Mouse (Mus musculus) hindbrain, embryonic 13.5 days (tissue): Measurements from ENCODE around the gene Tbx2. TPM values are rescaled to one million over a fixed set of nuclear protein-coding genes. Genes with fewer than 3 reads are reported as not detected.

Source experiments
- ATAC-seq: fragments of 200-750 bp; cut with Nextera tagmentation; 2 replicates; pipeline ENCODE4 v1.8.0; 2017; ENCODE audit warnings: moderate TSS enrichment; ENCODE audit not compliant: low FRiP score
- H3K27ac ChIP-seq: fragments of 300-500 bp; sonication (generic); 2 replicates; pipeline ENCODE4 v1.5.1; 2015; ENCODE audit warnings: inconsistent platforms, mild to moderate bottlenecking, moderate library complexity
- H3K27me3 ChIP-seq: fragments of 300-500 bp; sonication (generic); 2 replicates; pipeline ENCODE4 v1.6.1; 2015; ENCODE audit warnings: mild to moderate bottlenecking, inconsistent platforms
- H3K36me3 ChIP-seq: fragments of 300-500 bp; sonication (generic); 2 replicates; pipeline ENCODE4 v1.6.1; 2015; ENCODE audit warnings: mild to moderate bottlenecking, inconsistent platforms
- H3K4me1 ChIP-seq: fragments of 300-500 bp; sonication (generic); replicated peaks from 2 replicates; pipeline ENCODE4 v1.6.1; 2015; ENCODE audit warnings: inconsistent platforms
- H3K4me2 ChIP-seq: fragments of 300-500 bp; sonication (generic); 2 replicates; pipeline ENCODE4 v1.6.1; 2015; ENCODE audit warnings: inconsistent platforms, mild to moderate bottlenecking, moderate library complexity
- H3K4me3 ChIP-seq: fragments of 300-500 bp; sonication (generic); 2 replicates; pipeline ENCODE4 v1.5.1; 2015; ENCODE audit warnings: mild to moderate bottlenecking, inconsistent platforms
- H3K9ac ChIP-seq: fragments of 300-500 bp; sonication (generic); 2 replicates; pipeline ENCODE4 v1.6.1; 2015; ENCODE audit warnings: mild to moderate bottlenecking, inconsistent platforms
- H3K9me3 ChIP-seq: fragments of 300-500 bp; sonication (generic); 2 replicates; pipeline ENCODE4 v1.6.1; 2016; ENCODE audit warnings: inconsistent platforms
- WGBS: fragments of 180-500 bp; shearing (Covaris S2); methylation state at CpG from one replicate; pipeline ENCODE4 v1.1.7; 2015; 5-methylcytosine and 5-hydroxymethylcytosine counted together
- polyA plus RNA-seq: library from polyadenylated mRNA; unstranded; fragments of >200 nt; fragmentation: Nextera tagmentation; extraction: Ambion mirVana; gene quantifications from 2 replicates; pipeline ENCODE4 v1.2.1, GENCODE M21; 2015

Gene Tbx2
- polyA plus RNA-seq, 1 experiment from 2014 or later, result 1.6 TPM

DNA sequence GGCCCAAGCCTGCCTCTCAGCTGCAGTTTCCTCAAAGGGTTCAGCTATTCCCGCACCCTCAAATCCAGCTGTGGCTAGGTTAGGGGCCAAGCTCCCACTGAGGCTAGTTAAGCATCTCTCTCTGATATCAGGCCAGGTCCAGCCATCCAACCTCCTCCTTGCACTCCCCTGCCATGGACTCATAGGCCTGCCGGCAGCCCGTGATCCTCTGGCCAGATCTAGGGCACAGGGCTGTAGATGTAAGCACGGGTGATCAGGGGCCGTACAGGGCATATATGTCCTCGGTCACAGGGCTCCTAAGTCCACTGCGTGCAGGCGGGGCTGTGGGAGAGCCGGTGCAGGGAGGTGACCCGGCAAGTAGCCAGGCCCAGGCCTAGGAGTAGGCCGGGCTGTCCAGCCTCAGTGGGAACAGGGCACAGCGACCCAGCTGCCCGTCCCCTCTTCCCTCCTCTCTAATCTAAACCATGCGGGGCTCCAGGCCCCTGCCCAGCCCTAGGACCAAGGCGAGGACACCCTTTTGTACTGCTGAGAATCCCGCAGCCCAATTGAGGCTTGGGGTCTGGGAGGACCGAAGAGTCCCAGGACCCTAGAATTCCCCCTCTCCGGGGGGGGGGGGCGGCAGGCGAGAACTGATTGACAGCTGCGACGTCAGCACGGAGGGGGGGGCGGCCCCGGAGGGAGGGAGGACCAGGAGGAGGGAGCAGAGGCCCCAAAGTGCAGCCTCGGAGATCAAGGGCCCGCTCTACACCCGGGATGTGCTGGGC, 53.5 kb downstream of the Tbx2 start, which contains the start of gene Tbx4:
Gene Tbx4 (plus strand): TSS at position 758 of the 764 bp plus-strand sequence.
- WGBS, result 13% methylated on average over 21 of the region's 28 CpGs
- peaks cover 87% of the 10 kb centered on the region for H3K27me3 ChIP-seq

GRCm38 (mm10) chr11:85886429-85886785, 54.1 kb downstream of the Tbx2 start:
- ATAC-seq, result no peak
- H3K27ac ChIP-seq, result no peak overlapping the region
- H3K4me2 ChIP-seq, result no peak overlapping the region
- H3K36me3 ChIP-seq, result no peaks in the 10 kb centered on the region
- 2% methylated on average over 22 of the region's 22 CpGs for WGBS
- H3K9ac ChIP-seq, result no peak overlapping the region
- peaks cover 20% of the 10 kb centered on the region for H3K4me1 ChIP-seq
- H3K4me3 ChIP-seq, result no peak overlapping the region
- peaks cover 87% of the 10 kb centered on the region for H3K27me3 ChIP-seq
- no peaks in the 10 kb centered on the region for H3K9me3 ChIP-seq

More for the DNA sequence above, 53.5 kb downstream of the Tbx2 start, which contains the start of gene Tbx4:
- no peak for ATAC-seq
- H3K27ac ChIP-seq, result no peak within 1 kb of the TSS
- H3K4me1 ChIP-seq, result peaks cover 15% of the 10 kb centered on the region
- no peak within 1 kb of the TSS for H3K9ac ChIP-seq
- H3K4me2 ChIP-seq, result no peak within 1 kb of the TSS
- H3K4me3 ChIP-seq, result no peak within 1 kb of the TSS
- no peaks in the 10 kb centered on the region for H3K9me3 ChIP-seq
- H3K36me3 ChIP-seq, result no peaks in the 10 kb centered on the region

- peaks cover 91% of the 10 kb centered on the region for H3K27me3 ChIP-seq
- H3K4me1 ChIP-seq, result peaks cover 20% of the 10 kb centered on the region
- ATAC-seq, result no peak
- H3K9ac ChIP-seq, result no peak overlapping the region
- no peaks in the 10 kb centered on the region for H3K9me3 ChIP-seq
- no peak overlapping the region for H3K4me2 ChIP-seq
- WGBS, result 19% methylated on average over 6 of the region's 6 CpGs
- H3K36me3 ChIP-seq, result no peaks in the 10 kb centered on the region
- H3K4me3 ChIP-seq, result no peak overlapping the region
- no peak overlapping the region for H3K27ac ChIP-seq
Observed at GRCm38 (mm10) chr11:85887273-85887672, 54.9 kb downstream of the Tbx2 start.

DNA sequence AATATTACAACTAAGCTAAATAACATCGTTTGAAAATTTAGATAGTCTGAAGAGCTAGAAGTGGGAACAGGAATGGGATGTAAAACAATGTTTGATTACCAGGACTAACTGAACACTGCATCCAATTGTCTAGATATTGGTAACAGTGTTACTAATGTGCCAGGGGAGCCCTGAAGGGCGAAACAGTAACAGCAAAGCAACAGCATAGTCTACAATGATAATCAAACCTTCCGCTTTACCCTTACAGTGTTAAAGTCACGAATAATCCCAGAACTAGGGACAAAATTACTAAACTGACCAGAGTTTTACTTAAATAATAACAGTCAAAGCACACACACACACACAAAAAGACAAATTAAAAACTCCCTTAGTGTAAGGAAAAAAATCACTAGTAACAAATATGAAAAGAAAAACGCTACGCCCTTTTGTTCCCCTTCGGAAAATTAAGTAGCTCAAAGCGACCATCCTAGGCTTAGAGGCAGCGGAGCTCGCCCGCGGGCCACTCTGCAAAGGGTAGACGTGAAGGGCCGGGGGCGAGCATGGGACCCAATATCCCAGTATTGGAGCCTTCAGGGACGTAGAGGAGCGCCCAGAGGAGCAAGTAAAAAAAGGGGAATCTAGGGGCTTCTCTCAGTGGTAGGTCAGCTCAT, 55.6 kb downstream of the Tbx2 start:
- Histone ChIP-seq H3K4me3 (no peak overlapping the region), H3K27me3 (peaks cover 91% of the 10 kb centered on the region), H3K4me2 (no peak overlapping the region), H3K4me1 (peaks cover 20% of the 10 kb centered on the region), H3K9ac (no peak overlapping the region), H3K9me3 (no peaks in the 10 kb centered on the region), H3K27ac (no peak overlapping the region), H3K36me3 (no peaks in the 10 kb centered on the region)
- no peak for ATAC-seq
- WGBS, result 2% methylated on average over 17 of the region's 17 CpGs

- Histone ChIP-seq H3K36me3 (no peaks in the 10 kb centered on the region), H3K9me3 (no peaks in the 10 kb centered on the region), H3K27me3 (peaks cover 91% of the 10 kb centered on the region), H3K4me2 (no peak overlapping the region), H3K9ac (no peak overlapping the region), H3K4me3 (no peak overlapping the region), H3K27ac (no peak overlapping the region), H3K4me1 (peaks cover 20% of the 10 kb centered on the region)
- WGBS, result under 1% methylated on average over 26 of the region's 26 CpGs
- no peak for ATAC-seq
Observed at GRCm38 (mm10) chr11:85888451-85888961, 56.2 kb downstream of the Tbx2 start.

DNA sequence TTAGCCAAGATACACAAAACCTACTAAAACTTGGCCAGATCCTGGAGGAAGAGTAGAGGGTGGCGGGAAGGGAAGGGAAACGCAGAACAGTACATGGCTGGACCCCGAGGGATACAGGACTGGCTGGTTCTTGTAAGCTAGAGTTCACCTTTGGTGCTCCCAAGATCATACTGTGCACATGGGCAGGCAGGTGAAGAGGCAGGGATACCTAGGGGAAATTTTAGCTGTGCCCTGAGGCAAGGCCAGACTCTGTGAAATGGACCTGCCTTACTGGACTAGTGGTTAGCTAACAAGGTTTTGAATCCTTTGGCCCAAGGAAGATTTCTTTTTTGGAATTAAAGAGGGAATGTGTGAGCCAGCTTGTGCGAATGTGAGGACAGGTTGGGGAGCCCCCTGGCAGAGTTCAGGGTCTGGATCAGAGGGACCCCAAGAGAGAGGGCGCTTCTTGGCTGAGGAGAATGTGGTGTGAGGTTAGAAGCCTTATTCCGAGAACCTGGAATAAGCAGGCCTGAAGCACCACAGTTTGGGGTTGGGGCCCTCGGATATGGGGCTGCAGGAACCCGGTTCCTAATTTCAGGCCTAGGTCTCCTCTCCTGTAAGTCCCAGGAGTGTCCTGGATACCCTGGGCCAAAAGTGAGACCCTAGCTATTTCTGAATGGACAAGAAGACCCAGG, 56.8 kb downstream of the Tbx2 start:
- WGBS, result 17% methylated on average over 8 of the region's 8 CpGs
- Histone ChIP-seq H3K27ac (no peak overlapping the region), H3K4me1 (peaks cover 20% of the 10 kb centered on the region), H3K4me2 (no peak overlapping the region), H3K27me3 (peaks cover 91% of the 10 kb centered on the region), H3K9ac (no peak overlapping the region), H3K36me3 (no peaks in the 10 kb centered on the region), H3K4me3 (no peak overlapping the region), H3K9me3 (no peaks in the 10 kb centered on the region)
- no peak for ATAC-seq

DNA sequence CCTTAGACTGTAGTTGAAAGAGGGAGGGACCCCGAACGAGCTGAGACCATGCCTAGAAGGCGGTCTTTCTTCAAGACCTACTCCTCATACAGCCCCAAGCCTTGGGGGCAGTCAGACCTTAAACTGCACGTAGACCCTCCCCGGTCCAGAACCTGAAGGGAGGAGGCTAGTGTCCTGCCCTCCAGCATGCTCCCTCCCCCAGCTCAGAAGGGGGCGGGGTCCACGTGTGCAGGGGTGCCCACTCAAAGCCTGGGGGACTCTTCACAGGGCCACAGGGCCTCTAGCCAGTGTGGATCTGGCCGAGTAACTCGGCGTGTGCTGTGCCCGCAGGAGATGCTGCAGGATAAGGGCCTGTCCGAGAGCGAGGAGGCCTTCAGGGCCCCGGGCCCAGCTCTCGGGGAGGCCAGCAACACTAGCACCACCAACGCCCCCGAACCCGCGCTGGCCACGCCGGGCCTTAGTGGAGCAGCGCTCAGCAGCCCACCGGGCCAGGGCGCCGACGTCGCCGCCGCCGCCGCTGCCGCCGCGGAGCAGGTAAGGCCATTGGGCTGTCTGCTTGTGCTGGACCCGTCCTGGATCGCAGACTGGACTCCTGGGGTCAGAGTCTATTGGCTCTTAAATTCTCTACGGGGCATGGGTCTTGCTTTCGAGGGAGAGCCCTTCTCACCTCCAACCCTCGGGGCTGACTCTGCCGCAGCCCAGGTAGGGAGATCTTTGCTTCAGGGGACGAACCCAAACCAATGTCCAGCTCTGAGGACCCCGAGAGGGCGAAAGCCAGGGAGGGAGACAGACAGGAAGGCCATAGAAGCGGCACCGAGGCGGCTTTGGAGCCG, 57.6 kb downstream of the Tbx2 start:
- Histone ChIP-seq H3K4me1 (peaks cover 25% of the 10 kb centered on the region), H3K9ac (no peak overlapping the region), H3K4me3 (0 out of 2 replicates have a peak overlapping the region, but pooled peaks have one; percentile 3), H3K9me3 (no peaks in the 10 kb centered on the region), H3K4me2 (no peak overlapping the region), H3K27me3 (peaks cover 91% of the 10 kb centered on the region), H3K27ac (no peak overlapping the region), H3K36me3 (no peaks in the 10 kb centered on the region)
- WGBS, result 1% methylated on average over 47 of the region's 47 CpGs
- no peak for ATAC-seq

DNA sequence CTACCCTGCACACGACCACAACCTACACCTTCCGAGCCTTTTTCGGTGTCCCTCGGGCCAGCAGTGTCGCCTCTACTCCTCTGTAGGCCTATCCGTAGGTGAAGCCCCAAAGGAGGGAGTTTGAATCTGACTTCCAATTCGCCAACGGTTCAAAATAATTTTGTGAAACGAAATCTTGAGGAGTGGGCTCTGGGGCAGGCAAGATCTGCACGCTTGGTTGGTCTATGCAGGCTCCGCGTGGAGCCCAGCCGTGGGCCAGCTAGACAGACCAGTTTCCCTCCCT, 58.2 kb downstream of the Tbx2 start:
- Histone ChIP-seq H3K9me3 (no peaks in the 10 kb centered on the region), H3K4me3 (no peak overlapping the region), H3K4me1 (peaks cover 29% of the 10 kb centered on the region), H3K9ac (no peak overlapping the region), H3K27ac (no peak overlapping the region), H3K27me3 (peaks cover 91% of the 10 kb centered on the region), H3K4me2 (no peak overlapping the region), H3K36me3 (no peaks in the 10 kb centered on the region)
- 2% methylated on average over 13 of the region's 13 CpGs for WGBS
- ATAC-seq, result no peak

DNA sequence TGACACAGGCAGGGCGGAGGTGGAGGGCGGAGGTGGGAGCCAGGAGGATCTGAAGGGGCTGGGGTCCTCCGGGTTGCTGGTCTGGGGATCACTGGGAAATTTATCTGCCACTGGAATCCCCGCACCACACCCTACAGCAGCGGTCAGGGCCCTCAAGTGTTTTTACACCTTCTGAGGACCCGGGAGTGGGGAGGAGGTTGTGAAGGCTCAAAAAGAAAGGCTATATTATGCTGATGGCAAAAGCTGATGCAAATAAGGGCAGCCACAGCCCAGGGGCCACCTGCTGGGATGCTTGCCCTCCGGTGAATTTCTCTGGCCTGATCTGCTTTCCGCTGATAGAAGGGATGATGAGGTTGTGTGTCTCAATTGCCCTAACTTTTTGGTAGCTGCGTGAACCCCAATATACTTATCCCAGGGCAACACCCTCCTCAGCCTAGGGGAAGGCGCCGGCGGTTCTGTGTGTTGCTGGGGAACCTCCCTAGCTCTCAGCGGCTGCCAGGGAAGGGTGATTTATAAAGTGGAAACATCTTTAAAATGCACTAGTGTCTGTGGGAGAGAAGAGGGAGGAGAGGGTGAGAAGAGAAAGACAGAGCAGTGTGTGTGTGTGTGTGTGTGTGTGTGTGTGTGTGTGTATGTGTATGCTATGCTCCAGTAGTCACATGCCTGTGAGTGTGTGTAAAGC, 58.8 kb downstream of the Tbx2 start:
- Histone ChIP-seq H3K4me3 (no peak overlapping the region), H3K4me1 (peaks cover 28% of the 10 kb centered on the region), H3K36me3 (no peaks in the 10 kb centered on the region), H3K9ac (no peak overlapping the region), H3K27ac (no peak overlapping the region), H3K27me3 (peaks cover 91% of the 10 kb centered on the region), H3K4me2 (no peak overlapping the region), H3K9me3 (no peaks in the 10 kb centered on the region)
- WGBS, result under 1% methylated on average over 13 of the region's 13 CpGs
- no peak for ATAC-seq
